Mouse (Mus musculus): Measurements from ENCODE around the gene A130010J15Rik. TPM values are rescaled to one million over a fixed set of nuclear protein-coding genes. Genes with fewer than 3 reads are reported as not detected.

A130010J15Rik gene
- polyA plus RNA-seq, 1 experiment from 2014 or later = 14.3 TPM

- H3K36me3 ChIP-seq = no peaks in the 10 kb centered on the region
- H3K4me1 ChIP-seq (replicated peaks) = 0 out of 2 replicates have a peak, but pooled peaks cover 2% of the 10 kb centered on the region
- no peak for ATAC-seq
- H3K9ac ChIP-seq = no peak overlapping the region
- H3K27ac ChIP-seq = no peak overlapping the region
- no peaks in the 10 kb centered on the region for H3K9me3 ChIP-seq
- WGBS = 30% methylated on average over 7 of the region's 7 CpGs
- no peaks in the 10 kb centered on the region for H3K27me3 ChIP-seq (replicated peaks)
- H3K4me3 ChIP-seq (replicated peaks) = no peak overlapping the region
- no peak overlapping the region for H3K4me2 ChIP-seq (replicated peaks)
Measured at GRCm38 (mm10) chr1:193138087-193138486, 29.8 kb upstream of the A130010J15Rik start.

GRCm38 (mm10) chr1:193138669-193139068 lies 29.2 kb upstream of the A130010J15Rik start:
- Histone ChIP-seq H3K9me3 (no peaks in the 10 kb centered on the region), H3K4me3 (replicated peaks) (no peak overlapping the region), H3K4me1 (replicated peaks) (0 out of 2 replicates have a peak, but pooled peaks cover 2% of the 10 kb centered on the region), H3K4me2 (replicated peaks) (no peak overlapping the region), H3K36me3 (no peaks in the 10 kb centered on the region), H3K27me3 (replicated peaks) (no peaks in the 10 kb centered on the region), H3K27ac (no peak overlapping the region), H3K9ac (no peak overlapping the region)
- 33% methylated on average over 3 of the region's 3 CpGs for WGBS
- peak; percentile 85 for ATAC-seq

- H3K9ac ChIP-seq = no peak overlapping the region
- no peaks in the 10 kb centered on the region for H3K36me3 ChIP-seq
- no peaks in the 10 kb centered on the region for H3K27me3 ChIP-seq (replicated peaks)
- H3K4me3 ChIP-seq (replicated peaks) = no peak overlapping the region
- 67% methylated on average over 7 of the region's 7 CpGs for WGBS
- H3K4me2 ChIP-seq (replicated peaks) = no peak overlapping the region
- no peaks in the 10 kb centered on the region for H3K9me3 ChIP-seq
- H3K4me1 ChIP-seq (replicated peaks) = 0 out of 2 replicates have a peak, but pooled peaks cover 2% of the 10 kb centered on the region
- H3K27ac ChIP-seq = no peak overlapping the region
- ATAC-seq = no peak
Measured at GRCm38 (mm10) chr1:193141118-193141517, 26.7 kb upstream of the A130010J15Rik start.

- H3K4me2 ChIP-seq (replicated peaks) = no peak overlapping the region
- no peaks in the 10 kb centered on the region for H3K9me3 ChIP-seq
- no peak overlapping the region for H3K27ac ChIP-seq
- no peaks in the 10 kb centered on the region for H3K27me3 ChIP-seq (replicated peaks)
- 0 out of 2 replicates have a peak, but pooled peaks cover 2% of the 10 kb centered on the region for H3K4me1 ChIP-seq (replicated peaks)
- H3K9ac ChIP-seq = no peak overlapping the region
- no peaks in the 10 kb centered on the region for H3K36me3 ChIP-seq
- 80% methylated on average over 8 of the region's 8 CpGs for WGBS
- no peak overlapping the region for H3K4me3 ChIP-seq (replicated peaks)
- ATAC-seq = no peak
Measured at GRCm38 (mm10) chr1:193142517-193143062, 25.3 kb upstream of the A130010J15Rik start.

- no peaks in the 10 kb centered on the region for H3K9me3 ChIP-seq
- H3K27me3 ChIP-seq (replicated peaks) = no peaks in the 10 kb centered on the region
- H3K4me1 ChIP-seq (replicated peaks) = no peaks in the 10 kb centered on the region; the same call in 1 of the 2 replicates
- H3K4me2 ChIP-seq (replicated peaks) = no peak overlapping the region
- H3K36me3 ChIP-seq = no peaks in the 10 kb centered on the region
- 88% methylated on average over 6 of the region's 6 CpGs for WGBS
- no peak overlapping the region for H3K9ac ChIP-seq
- H3K27ac ChIP-seq = no peak overlapping the region
- H3K4me3 ChIP-seq (replicated peaks) = no peak overlapping the region
- ATAC-seq = no peak
Measured at GRCm38 (mm10) chr1:193144516-193144915, 23.3 kb upstream of the A130010J15Rik start.

- ATAC-seq = no peak
- WGBS = 87% methylated on average over 4 of the region's 4 CpGs
Measured at GRCm38 (mm10) chr1:193145101-193145500, 22.7 kb upstream of the A130010J15Rik start.

GRCm38 (mm10) chr1:193146416-193146815 lies 21.4 kb upstream of the A130010J15Rik start:
- Histone ChIP-seq H3K4me3 (replicated peaks) (no peak overlapping the region), H3K27me3 (replicated peaks) (no peaks in the 10 kb centered on the region), H3K36me3 (no peaks in the 10 kb centered on the region), H3K9ac (no peak overlapping the region), H3K4me1 (replicated peaks) (no peaks in the 10 kb centered on the region; the same call in none of the 2 replicates), H3K9me3 (no peaks in the 10 kb centered on the region), H3K4me2 (replicated peaks) (no peak overlapping the region), H3K27ac (no peak overlapping the region)
- no peak for ATAC-seq
- 85% methylated on average over 1 of the region's 1 CpGs for WGBS

More at GRCm38 (mm10) chr1:193145101-193145500, 22.7 kb upstream of the A130010J15Rik start:
- Histone ChIP-seq H3K4me1 (replicated peaks) (no peaks in the 10 kb centered on the region; the same call in 1 of the 2 replicates), H3K4me3 (replicated peaks) (no peak overlapping the region), H3K4me2 (replicated peaks) (no peak overlapping the region), H3K27ac (no peak overlapping the region), H3K27me3 (replicated peaks) (no peaks in the 10 kb centered on the region), H3K9me3 (no peaks in the 10 kb centered on the region), H3K9ac (no peak overlapping the region), H3K36me3 (no peaks in the 10 kb centered on the region)

- 50% methylated on average over 3 of the region's 3 CpGs for WGBS
- Histone ChIP-seq H3K9ac (no peak overlapping the region), H3K4me2 (replicated peaks) (no peak overlapping the region), H3K4me1 (replicated peaks) (peaks cover 9% of the 10 kb centered on the region), H3K27me3 (replicated peaks) (peaks cover 12% of the 10 kb centered on the region), H3K4me3 (replicated peaks) (no peak overlapping the region), H3K9me3 (no peaks in the 10 kb centered on the region), H3K27ac (no peak overlapping the region), H3K36me3 (no peaks in the 10 kb centered on the region)
- ATAC-seq = no peak
Measured at GRCm38 (mm10) chr1:193149231-193149630, 18.6 kb upstream of the A130010J15Rik start.

- no peak overlapping the region for H3K9ac ChIP-seq
- H3K27me3 ChIP-seq (replicated peaks) = peaks cover 15% of the 10 kb centered on the region
- no peak for ATAC-seq
- H3K9me3 ChIP-seq = no peaks in the 10 kb centered on the region
- H3K36me3 ChIP-seq = no peaks in the 10 kb centered on the region
- 46% methylated on average over 7 of the region's 7 CpGs for WGBS
- no peak overlapping the region for H3K4me2 ChIP-seq (replicated peaks)
- H3K27ac ChIP-seq = no peak overlapping the region
- no peak overlapping the region for H3K4me3 ChIP-seq (replicated peaks)
- peaks cover 9% of the 10 kb centered on the region for H3K4me1 ChIP-seq (replicated peaks)
Measured at GRCm38 (mm10) chr1:193151134-193151533, 16.7 kb upstream of the A130010J15Rik start.

- Histone ChIP-seq H3K27ac (peak within 1 kb of the TSS; percentile 75), H3K36me3 (no peaks in the 10 kb centered on the region), H3K4me1 (replicated peaks) (peaks cover 11% of the 10 kb centered on the region), H3K9me3 (no peaks in the 10 kb centered on the region), H3K4me2 (replicated peaks) (peak within 1 kb of the TSS; percentile 66), H3K9ac (peak within 1 kb of the TSS; percentile 64), H3K4me3 (replicated peaks) (peak within 1 kb of the TSS; percentile 52), H3K27me3 (replicated peaks) (peaks cover 15% of the 10 kb centered on the region)
- ATAC-seq = peak; percentile 96
- WGBS = 2% methylated on average over 30 of the region's 30 CpGs
Measured at GRCm38 (mm10) chr1:193152872-193153271, 15.0 kb upstream of the A130010J15Rik start, which contains the start of gene Irf6. Irf6 (plus strand) TSS chr1:193153111.

GRCm38 (mm10) chr1:193153561-193153960 lies 14.3 kb upstream of the A130010J15Rik start:
- peak overlapping the region; percentile 75 for H3K27ac ChIP-seq
- WGBS = 33% methylated on average over 16 of the region's 16 CpGs
- peak; percentile 66 for ATAC-seq
- peak overlapping the region; percentile 64 for H3K9ac ChIP-seq
- H3K4me2 ChIP-seq (replicated peaks) = peak overlapping the region; percentile 66
- H3K36me3 ChIP-seq = no peaks in the 10 kb centered on the region
- H3K27me3 ChIP-seq (replicated peaks) = peaks cover 15% of the 10 kb centered on the region
- peaks cover 11% of the 10 kb centered on the region for H3K4me1 ChIP-seq (replicated peaks)
- H3K9me3 ChIP-seq = no peaks in the 10 kb centered on the region
- peak overlapping the region; percentile 52 for H3K4me3 ChIP-seq (replicated peaks)

GRCm38 (mm10) chr1:193156316-193157110 lies 11.3 kb upstream of the A130010J15Rik start:
- ATAC-seq = no peak
- peak overlapping the region; percentile 10 for H3K4me3 ChIP-seq (replicated peaks)
- no peaks in the 10 kb centered on the region for H3K9me3 ChIP-seq
- H3K27me3 ChIP-seq (replicated peaks) = peaks cover 15% of the 10 kb centered on the region
- H3K4me2 ChIP-seq (replicated peaks) = peak overlapping the region; percentile 66
- 49% methylated on average over 15 of the region's 15 CpGs for WGBS
- H3K27ac ChIP-seq = peak overlapping the region; percentile 77
- no peaks in the 10 kb centered on the region for H3K36me3 ChIP-seq
- peaks cover 22% of the 10 kb centered on the region for H3K4me1 ChIP-seq (replicated peaks)
- H3K9ac ChIP-seq = no peak overlapping the region
